Mouse (Mus musculus) lung, postnatal 36 days (tissue): ENCODE measurements at regions not wholly inside any gene's neighbourhood (a gene's known extent, or its start where the extent isn't known, plus 50 kb on each side); places are given as distances from the start of the nearest gene placed in this dataset.

Source experiments
- DNase-seq: peaks from one replicate; pipeline ENCODE4 v3.0.0; 2022; ENCODE audit warnings: mixed read lengths

- peak; percentile 2 for DNase-seq
These were observed 743.6 kb downstream of the Hdgfl1 start for GRCm38 (mm10) chr13:26026386-26026785.

- DNase-seq, result no peak
These were observed 745.3 kb downstream of the Hdgfl1 start for GRCm38 (mm10) chr13:26024696-26025095.

- DNase-seq, result no peak
These were observed 749.5 kb downstream of the Hdgfl1 start for GRCm38 (mm10) chr13:26020491-26020890.

GRCm38 (mm10) chr13:26009131-26009530 is 738.8 kb upstream of the Nrsn1 start:
- no peak for DNase-seq

- no peak for DNase-seq
These were observed 734.7 kb upstream of the Nrsn1 start for GRCm38 (mm10) chr13:26004768-26005560.

GRCm38 (mm10) chr13:25993526-25993925 is 723.2 kb upstream of the Nrsn1 start:
- DNase-seq, result no peak

GRCm38 (mm10) chr13:25989067-25989756 is 718.9 kb upstream of the Nrsn1 start:
- no peak for DNase-seq

- no peak for DNase-seq
These were observed 714.2 kb upstream of the Nrsn1 start for GRCm38 (mm10) chr13:25984535-25984934.

GRCm38 (mm10) chr13:25983659-25984058 is 713.4 kb upstream of the Nrsn1 start:
- no peak for DNase-seq

GRCm38 (mm10) chr13:25978648-25979047 is 708.3 kb upstream of the Nrsn1 start:
- no peak for DNase-seq

GRCm38 (mm10) chr13:25958592-25958991 is 688.3 kb upstream of the Nrsn1 start:
- peak; percentile 28 for DNase-seq

- no peak for DNase-seq
These were observed 687.8 kb upstream of the Nrsn1 start for GRCm38 (mm10) chr13:25958153-25958466.

- peak; percentile 39 for DNase-seq
These were observed 687.3 kb upstream of the Nrsn1 start for GRCm38 (mm10) chr13:25957451-25958152.

- DNase-seq, result no peak
These were observed 667.3 kb upstream of the Nrsn1 start for GRCm38 (mm10) chr13:25937631-25938030.

- DNase-seq, result no peak
These were observed 663.5 kb upstream of the Nrsn1 start for GRCm38 (mm10) chr13:25933783-25934182.

- DNase-seq, result no peak
These were observed 662.9 kb upstream of the Nrsn1 start for GRCm38 (mm10) chr13:25933246-25933645.

GRCm38 (mm10) chr13:25932810-25933209 is 662.5 kb upstream of the Nrsn1 start:
- peak; percentile 50 for DNase-seq

GRCm38 (mm10) chr13:25932365-25932764 is 662.1 kb upstream of the Nrsn1 start:
- no peak for DNase-seq

- no peak for DNase-seq
These were observed 655.4 kb upstream of the Nrsn1 start for GRCm38 (mm10) chr13:25925685-25926084.

- no peak for DNase-seq
These were observed 629.6 kb upstream of the Nrsn1 start for GRCm38 (mm10) chr13:25899871-25900270.

GRCm38 (mm10) chr13:25893150-25893549 is 622.8 kb upstream of the Nrsn1 start:
- DNase-seq, result no peak

- no peak for DNase-seq
These were observed 612.5 kb upstream of the Nrsn1 start for GRCm38 (mm10) chr13:25882818-25883217.

GRCm38 (mm10) chr13:25868923-25869322 is 598.6 kb upstream of the Nrsn1 start:
- DNase-seq, result no peak

- no peak for DNase-seq
These were observed 587.9 kb upstream of the Nrsn1 start for GRCm38 (mm10) chr13:25858207-25858606.
